Mouse (Mus musculus) 416B (cell line): Measurements from ENCODE around the gene Usp49.
A peak's percentile ranks its signal among the peaks of the same experiment; 100 is the strongest.
"Not testable (repeated sequence)": the region's sequence is repeated elsewhere in the genome, so short reads cannot be mapped to it uniquely, and the experiment has no call there.

Experiments
- DNase-seq: peaks from one replicate; pipeline ENCODE4 v3.0.0; 2011; ENCODE audit warnings: low read depth

The Usp49 gene

GRCm38 (mm10) chr17:47609182-47609581, 21.3 kb upstream of the Usp49 start:
- DNase-seq: peak; percentile 30

DNA sequence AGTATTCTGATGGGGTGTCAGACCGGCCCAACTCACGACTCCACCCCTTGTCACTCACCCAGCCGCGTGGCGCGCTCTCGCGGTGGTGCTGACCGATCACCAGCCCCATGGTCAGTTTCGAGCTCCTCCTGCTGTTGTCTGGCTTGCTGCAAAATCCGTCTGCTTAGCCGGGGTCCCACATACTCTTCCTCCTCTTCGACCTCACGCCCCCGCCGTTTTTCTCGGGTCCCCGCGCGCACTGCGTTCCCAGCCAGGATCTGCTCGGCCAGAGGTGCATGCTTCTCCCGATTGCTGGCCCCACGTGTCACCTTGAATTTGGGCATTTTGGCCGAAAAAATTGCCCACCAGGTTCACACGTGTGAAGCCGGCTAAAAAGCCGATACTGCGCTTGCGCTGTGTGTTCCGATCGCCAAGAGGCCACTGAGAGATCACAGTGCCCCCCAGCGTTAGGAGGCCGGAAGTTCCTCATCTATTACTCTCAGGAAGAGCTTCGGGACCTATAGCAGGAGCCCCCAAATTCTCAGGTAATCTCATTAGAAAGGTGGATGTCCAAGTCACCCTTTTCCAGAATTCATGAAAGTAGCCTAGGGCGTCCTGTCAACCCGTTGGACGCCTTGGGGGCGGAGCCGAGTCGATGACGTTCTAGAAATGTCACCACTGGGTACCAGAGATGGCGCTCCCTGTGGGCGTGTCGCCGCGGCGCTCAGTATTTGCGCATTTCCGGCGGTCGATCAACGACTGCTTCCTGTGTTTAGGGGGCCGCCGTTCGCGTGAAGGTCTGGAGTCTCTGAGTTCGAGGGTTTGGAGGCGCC, 19.4 kb upstream of the Usp49 start, which contains the start of the genes Bysl, Med20 and Gm20517:
Gene Bysl, minus strand, starts transcription at position 644 of the 812 bp plus-strand sequence.
Gene Med20, plus strand, starts transcription at position 734 of the 812 bp plus-strand sequence.
Gene Gm20517, plus strand, starts transcription at position 741 of the 812 bp plus-strand sequence.
- DNase-seq: peak; percentile 98

- DNase-seq: no peak
These were observed 18.9 kb upstream of the Usp49 start for GRCm38 (mm10) chr17:47611661-47611982.

GRCm38 (mm10) chr17:47614018-47614417, 16.5 kb upstream of the Usp49 start:
- DNase-seq: peak; percentile 65

- DNase-seq: no peak
These were observed 14.4 kb upstream of the Usp49 start for GRCm38 (mm10) chr17:47616119-47616518.

DNA sequence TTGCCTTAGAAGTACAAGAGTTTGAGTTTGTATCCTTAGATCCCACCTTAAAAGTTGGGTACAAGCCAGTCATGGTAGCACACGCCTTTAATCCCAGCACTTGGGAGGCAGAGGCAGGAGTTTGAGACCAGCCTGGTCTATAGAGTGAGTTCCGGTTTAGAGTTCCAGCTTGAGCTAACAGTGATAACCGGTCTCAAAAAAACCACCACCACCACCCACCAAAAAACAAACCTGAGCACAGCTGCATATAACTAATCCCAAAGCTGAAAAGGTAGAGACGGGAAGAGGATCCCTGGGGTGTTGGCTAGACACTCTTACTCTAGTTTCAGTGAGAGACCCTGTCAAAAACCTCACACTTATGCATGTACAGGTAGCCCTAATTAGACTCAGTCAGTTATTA, 13.8 kb upstream of the Usp49 start:
- no peak for DNase-seq

DNA sequence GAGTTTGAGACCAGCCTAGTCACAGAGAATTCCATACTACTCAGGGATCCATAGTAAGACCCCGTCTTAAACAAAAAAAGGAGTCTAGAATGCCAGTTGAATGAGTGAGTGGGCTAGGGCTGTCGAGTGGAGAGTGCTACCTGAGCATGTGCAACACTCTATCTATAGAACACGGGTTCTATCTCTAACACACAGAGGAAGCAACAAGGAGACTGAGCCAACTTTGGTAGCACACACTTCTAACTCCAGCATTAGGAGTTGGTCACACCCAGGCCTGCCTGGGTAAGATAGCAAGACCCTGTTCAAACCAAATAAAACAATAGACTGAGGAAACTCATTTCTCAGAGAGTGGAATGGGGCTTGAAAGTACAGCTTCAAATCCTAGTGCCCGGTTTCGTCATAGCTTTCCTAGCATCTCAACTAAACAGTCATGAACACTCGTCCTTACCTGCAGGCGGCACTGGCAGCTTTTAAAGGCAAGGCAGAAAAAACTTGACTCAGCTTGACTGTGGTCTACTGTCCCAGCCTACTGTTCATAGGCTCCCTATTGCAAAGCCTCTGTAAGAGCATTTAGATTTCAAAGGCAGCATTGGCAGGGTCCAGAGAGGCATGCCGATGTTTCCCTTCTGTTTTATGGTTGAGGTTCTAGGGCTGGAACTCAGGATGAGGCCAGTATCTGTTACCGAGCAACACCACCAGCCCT, 12.7 kb upstream of the Usp49 start:
- no peak for DNase-seq

GRCm38 (mm10) chr17:47618556-47619311, 11.8 kb upstream of the Usp49 start:
- no peak for DNase-seq

DNA sequence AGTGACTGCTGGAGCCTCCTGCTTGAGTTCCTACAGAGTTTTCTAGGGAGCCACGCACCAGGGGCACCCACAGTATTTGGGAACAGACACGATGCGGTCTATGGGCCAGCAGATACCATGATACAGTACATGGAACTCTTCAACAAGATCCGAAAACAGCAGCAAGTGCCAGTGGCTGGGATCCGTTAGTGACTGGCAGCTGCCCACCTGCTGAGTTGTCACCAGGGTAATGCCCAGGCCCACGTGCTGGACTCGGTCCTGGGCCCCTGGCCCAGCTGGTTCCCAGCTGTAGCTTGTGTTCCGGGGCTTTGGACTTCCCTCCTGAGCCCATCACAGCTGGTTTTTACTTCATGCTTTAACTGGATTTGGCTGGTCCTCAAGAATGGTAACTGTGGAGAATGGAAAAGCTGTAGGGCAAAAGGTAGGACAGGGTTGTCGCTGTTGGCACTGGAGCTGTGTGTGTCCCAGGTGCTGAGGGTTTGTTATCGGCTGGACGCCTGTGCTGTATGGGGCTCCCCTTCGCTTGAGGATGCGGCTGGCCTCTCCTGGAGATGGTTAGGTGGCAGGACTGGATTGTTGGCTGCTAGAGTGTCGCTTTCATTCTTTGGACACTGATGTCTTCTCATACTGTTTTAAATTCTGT, 7.5 kb upstream of the Usp49 start:
- DNase-seq: no peak

DNA sequence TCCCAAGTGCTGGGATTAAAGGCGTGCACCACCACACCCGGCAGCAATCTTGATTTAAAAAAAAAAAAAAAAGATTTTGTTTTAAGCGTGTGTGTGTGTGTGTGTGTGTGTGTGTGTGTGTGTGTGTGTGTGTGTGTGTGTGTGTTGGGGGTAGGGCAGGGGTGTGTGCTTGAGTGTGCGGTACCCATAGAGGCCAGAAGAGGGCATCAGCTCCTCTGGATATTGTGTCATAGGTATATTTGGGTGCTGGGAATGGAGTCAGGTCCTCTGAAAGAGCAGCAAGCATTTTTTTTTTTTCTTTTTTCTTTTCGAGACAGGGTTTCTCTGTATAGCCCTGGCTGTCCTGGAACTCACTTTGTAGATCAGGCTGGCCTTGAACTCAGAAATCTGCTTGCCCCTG, 5.9 kb upstream of the Usp49 start:
- DNase-seq: not testable (repeated sequence)

DNA sequence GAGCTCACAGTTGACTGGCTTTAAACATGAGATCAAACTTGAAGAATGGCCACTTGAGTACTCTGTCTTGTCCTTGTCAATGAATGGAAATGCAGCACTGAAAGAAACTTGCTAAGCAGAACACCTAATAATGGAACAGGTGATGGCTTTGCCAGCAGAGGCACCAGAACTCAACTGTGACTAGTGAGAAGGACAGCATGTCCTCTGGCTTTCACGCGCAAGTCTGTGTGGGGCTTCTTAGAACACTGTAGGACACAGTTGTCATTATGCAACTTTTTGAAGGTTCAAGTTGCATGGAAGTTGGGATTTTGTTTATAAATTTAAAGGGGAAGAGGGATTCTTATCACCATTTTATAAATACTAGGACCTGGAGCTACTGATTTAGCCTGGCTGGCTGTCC, 5.4 kb upstream of the Usp49 start:
- no peak for DNase-seq

DNA sequence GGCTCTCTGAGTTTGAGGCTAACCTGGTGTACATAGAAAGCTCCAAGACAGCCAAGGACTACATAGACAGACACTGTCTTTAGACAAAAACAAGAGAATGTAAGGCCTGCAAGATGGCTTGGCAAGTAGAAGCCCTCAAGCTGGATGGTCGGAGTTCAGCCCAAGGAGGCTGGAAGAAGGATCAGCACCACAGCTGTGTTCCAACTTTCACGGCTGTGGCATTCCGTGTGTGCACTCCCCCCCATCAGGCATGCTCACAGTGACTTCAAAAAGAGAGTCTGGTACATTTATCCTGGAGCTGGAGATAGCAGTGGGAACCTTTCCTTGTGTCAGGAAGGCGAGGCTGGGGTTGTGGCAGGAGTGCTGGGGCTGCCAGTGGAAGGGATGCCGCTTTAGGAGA, 4.5 kb upstream of the Usp49 start:
- no peak for DNase-seq

DNA sequence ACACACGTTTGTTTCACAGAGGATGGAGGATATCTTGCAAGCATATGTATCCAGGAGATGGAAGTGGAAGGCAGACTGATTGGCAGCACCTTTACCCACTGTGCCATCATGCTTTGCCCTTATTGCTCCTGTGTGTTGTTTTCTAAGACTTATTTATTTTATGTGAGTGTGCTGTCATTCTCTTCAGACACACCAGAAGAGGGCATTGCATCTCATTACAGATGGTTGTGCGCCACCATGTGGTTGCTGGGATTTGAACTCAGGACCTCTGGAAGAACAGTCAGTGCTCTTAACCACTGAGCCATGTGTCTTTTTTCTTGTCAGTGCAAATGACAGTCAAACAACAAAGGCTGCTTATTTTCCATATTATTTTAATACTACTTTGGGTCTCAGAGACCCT, 2.7 kb upstream of the Usp49 start:
- no peak for DNase-seq

DNA sequence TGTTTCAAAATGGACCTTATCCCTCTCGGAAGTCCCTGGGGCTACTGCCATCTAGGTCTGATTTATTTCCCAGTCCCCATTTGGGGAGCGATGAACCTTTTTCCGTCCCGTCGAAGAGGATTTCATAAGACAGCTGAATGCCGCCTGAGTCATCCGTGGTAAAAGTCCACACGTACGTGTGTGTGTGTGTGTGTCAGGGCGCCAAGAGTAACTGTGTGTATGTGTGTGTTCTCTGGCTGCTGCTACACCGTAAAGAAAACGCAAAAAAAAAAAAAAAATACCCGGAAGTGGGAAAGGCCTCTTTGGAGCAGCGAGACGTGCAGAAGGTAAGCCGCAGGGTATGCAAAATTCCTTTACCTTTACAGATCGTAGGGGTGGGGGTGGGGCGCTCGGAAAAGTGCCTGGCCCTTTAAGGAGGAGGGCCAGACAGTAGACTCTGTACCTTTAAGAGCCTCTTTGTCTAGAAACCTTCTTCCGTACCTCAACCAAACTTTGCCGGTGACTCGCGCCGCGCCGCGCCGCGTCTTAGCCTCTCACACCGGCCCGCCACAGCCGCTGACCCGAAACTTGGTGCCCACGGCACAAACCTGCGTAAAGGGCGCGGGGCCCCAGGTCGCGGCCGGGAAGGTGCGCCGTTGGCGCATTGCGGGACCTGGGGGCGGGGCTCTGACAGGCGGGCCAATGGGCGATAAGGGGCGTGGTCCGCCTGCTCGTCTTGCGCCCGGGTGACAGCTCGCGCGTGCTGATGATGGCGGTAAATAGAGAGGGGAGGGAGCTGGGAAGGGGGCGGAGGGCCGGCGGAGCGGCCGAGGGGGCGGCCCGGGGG, 1.4 kb upstream of the Usp49 start:
- peak; percentile 97 for DNase-seq

DNA sequence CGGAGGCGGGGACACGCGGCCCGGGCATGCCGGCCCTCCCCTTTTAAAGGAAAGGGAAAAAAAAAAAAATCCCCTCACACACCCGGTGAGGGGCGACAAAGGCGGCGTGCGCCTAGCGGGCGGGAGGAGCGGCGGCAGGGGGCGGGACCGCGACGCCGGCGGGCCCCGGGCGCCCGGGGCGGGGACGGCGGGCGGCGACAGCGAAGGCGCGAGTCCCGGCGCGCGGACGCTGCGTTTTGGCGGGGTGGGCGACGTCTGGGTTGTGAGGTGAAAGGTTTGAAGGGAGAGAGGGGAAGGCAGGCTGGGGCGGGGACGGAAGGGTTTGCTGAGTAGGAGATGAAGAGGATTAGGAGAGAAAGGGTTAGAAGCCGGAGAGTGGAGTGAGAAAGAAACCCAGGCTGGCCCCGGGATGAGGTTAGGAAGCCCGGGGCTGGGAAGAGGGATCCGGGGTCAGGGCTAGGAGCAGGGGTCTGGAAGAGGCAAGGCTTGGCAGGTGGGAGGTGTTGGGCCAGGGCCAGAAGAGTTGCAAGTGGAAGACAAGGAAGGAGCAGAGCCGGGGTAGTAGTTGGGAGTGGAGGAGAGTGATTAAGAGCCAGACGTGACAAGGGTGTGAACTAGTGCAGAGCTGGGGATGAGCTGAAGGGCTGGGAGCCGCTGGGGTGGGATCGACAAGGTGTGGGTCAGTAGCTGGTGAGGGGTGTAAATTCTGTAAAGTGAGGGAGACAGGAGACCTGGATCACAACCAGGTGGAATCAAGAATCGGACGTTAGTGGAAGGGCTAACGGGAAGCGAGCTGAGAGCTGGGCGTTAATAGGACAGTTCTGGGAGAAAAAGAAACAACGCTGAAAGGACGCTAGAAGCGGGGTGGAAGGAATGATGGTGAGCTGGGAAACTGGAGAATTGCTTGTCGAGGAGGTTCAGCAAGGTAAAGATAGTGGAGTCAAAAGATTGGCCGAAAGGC, 493 bp upstream of the Usp49 start:
- DNase-seq: no peak

DNA sequence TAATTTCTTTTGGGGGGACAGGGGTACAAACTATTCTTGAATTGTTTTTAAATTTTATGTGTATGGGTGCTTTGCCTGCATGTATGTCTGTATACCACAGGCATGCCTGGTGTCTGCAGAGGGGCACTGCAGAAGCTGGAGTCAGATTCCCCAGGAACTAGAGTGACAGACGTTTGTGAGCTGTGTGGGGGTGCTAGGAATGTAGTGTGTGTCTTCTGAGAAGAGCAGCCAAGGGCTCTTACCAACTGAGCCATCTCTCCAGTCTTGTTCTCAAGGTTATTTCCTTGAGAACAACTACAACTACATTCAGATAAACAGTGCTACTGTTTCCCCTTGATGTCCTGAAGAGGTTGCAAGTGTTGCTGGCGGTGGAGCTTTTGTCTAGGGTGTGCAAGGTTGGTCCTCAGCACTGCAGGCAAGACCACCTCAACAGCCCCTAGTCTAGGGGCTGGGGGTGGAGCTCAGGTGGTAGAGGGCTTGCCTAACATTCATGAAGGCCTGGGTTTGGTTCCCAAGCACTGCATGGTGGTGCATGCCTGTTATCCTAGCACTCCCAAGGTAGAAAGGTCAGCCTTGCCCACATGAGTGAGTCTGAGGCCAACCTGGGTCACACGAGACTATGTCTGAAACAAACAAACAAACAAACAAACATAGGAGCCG, 1.8 kb downstream of the Usp49 start:
- DNase-seq: no peak

DNA sequence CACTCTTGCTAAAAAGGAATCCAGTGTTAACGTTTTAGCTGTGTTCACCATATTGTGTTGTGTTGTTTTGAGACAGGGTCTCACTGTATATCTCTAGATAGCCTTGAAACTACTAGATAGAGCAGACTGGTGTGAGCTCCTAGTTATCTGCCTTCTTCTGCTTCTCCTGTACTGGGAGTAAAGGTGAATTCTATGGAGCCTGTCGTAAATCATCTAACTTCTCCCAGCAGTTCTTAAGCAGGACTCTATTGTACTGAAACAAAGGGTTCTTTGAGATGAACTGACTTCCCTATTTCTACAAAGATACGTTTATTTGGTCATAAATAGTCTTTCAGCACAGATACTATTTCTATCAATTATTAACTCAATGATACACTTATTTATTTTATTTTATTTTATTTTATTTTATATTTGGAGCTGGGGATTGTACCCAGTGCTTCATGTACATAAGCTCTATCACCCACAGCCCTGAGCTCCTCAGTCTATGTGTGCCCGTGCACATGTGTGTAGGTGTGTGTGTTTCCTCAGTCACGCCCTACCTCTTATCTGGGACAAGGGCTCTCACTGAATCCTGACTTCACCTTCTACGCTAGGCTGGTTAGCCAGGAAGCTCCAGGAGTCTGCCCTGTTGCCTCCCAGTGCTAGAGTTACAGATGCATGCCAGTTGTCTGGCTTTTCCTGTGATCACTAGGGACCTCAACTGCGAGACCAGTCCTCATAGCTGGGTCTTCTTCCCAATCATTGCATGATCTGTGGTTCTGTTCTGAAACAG, 3.7 kb downstream of the Usp49 start:
- DNase-seq: no peak

- DNase-seq: peak; percentile 49
These were observed 12.5 kb downstream of the Usp49 start for GRCm38 (mm10) chr17:47642992-47643391.

DNA sequence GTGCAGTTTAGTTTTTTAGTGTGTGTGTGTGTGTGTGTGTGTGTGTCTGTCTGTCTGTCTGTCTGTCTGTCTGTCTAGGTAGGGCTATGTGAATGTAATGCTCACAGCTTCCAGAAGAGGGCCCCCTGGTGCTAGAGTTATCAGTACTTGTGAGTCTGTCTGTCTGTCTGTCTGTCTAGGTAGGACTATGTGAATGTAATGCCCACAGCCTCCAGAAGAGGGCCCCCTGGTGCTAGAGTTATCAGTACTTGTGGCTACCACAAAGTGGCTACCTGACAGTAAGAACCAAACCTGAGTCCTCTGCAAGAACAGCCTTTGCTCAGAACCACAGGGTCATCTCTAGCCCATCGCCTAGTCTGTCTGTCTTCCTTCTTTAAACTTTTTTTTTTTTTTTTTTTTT, 16.2 kb downstream of the Usp49 start:
- peak; percentile 93 for DNase-seq
